Mouse (Mus musculus): Measurements from ENCODE around the gene S100a3. TPM values are rescaled to one million over a fixed set of nuclear protein-coding genes. Genes with fewer than 3 reads are reported as not detected.

Gene S100a3
- polyA plus RNA-seq, 1 experiment from 2014 or later = 0.31 TPM

DNA sequence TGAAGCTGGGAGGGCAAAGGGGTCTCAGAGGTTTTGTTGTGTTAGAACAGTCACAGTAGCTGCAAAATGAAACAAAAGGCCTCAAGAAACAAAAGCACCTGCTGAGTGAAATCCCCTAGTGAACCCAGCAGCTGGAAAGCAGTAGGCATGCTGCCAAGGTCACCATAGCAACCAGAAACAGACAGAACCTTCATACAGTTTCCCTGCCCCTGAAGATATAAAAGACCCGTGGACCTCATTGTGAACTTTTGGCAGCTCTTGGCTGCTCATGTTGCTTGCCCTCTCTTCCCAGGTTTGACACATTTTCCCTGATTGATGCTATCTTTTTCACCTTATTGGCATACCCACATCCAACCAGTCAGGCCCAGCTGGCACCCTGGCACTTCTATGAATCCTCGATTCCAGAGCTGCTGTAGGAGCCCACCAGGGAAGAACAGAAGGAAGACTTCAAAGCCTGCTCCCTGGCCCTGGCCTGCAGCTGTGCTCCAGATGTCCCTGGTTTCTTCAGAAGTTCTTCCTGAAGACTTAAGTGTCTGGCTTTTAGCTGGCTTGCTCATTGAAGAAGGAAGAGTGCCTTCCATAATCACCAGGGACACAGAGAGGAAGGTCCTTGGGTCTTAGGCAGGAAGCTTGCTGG lies 63.2 kb downstream of the S100a3 start:
- ATAC-seq (ENCODE audit: low read depth) = peak; percentile 66
- 10% methylated on average over 2 of the region's 2 CpGs for WGBS
- Histone ChIP-seq H3K27ac (ENCODE audit: low read depth, low read length) (no peak overlapping the region), H3K27me3 (ENCODE audit: control insufficient read depth, insufficient read depth, low read length) (no peaks in the 10 kb centered on the region), H3K9ac (replicated peaks; ENCODE audit: low read depth, low read length) (no peak overlapping the region), H3K4me1 (ENCODE audit: control insufficient read depth, insufficient read depth, low read length) (peaks cover 8% of the 10 kb centered on the region; the same call in 1 of the 2 replicates), H3K4me3 (ENCODE audit: low read depth, low read length) (no peak overlapping the region), H3K9me3 (ENCODE audit: control insufficient read depth, low read length) (no peaks in the 10 kb centered on the region), H3K4me2 (ENCODE audit: low read depth, low read length) (no peak overlapping the region), H3K36me3 (ENCODE audit: control insufficient read depth, insufficient read depth, low read length) (no peaks in the 10 kb centered on the region)

DNA sequence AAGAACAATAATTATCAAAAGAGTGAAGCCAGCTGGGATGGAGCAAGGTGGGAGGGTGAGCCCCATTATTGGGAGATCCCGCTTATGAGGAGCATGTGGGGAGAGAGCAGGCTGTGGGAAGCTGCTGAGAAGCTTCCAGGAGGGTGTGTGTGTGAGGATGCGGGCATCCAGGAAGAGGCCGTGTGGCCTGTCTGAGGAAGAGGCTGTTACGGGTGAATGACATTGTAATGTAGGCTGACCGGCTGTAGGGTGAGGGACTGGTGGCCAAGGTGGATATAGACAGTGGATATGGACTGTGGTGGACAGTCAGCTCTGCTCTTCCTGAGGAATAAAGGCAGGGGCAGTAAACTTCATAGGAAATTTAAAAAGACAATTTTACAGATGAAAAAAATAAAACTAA lies 65.1 kb downstream of the S100a3 start:
- Histone ChIP-seq H3K9ac (replicated peaks; ENCODE audit: low read depth, low read length) (no peak overlapping the region), H3K36me3 (ENCODE audit: control insufficient read depth, insufficient read depth, low read length) (no peaks in the 10 kb centered on the region), H3K4me1 (ENCODE audit: control insufficient read depth, insufficient read depth, low read length) (peaks cover 8% of the 10 kb centered on the region; the same call in 1 of the 2 replicates), H3K27ac (ENCODE audit: low read depth, low read length) (no peak overlapping the region), H3K9me3 (ENCODE audit: control insufficient read depth, low read length) (no peaks in the 10 kb centered on the region), H3K27me3 (ENCODE audit: control insufficient read depth, insufficient read depth, low read length) (no peaks in the 10 kb centered on the region), H3K4me3 (ENCODE audit: low read depth, low read length) (no peak overlapping the region), H3K4me2 (ENCODE audit: low read depth, low read length) (no peak overlapping the region)
- ATAC-seq (ENCODE audit: low read depth) = no peak
- 77% methylated on average over 5 of the region's 5 CpGs for WGBS

DNA sequence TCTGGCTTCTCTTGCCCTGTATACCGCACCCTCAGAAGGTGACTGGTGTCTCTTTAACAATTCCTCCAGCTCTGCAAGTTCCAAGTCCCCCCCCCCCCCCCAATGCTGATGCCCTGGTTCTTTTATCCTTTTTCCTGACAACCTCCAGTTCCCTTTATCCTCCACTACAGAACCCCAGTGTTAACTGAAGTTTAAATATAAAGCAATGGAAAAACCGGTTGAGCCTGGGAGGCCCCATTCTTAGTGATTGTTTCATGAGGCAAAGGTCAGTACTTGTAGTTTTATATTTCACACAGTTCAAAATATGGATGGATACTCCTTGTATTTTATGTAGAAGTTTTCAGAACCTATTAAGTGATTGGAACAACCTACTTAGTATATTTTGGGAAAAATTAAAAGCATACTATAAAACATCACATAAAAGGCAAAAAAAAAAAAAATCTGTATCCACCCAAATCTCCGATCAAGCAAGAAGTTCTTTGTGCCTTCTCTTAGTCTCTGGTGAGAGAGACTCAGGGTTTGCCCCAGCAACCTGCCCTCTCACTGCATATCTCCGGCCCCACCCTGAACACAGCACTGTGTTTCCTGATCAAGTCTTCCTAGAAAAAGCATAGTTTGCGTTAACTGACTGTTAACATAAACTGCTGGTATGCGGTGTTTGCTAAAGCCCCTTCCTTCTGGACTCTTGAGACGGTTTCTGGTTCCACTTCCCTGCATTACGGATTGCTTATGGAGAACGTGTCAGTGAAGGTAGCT lies 66.1 kb downstream of the S100a3 start:
- Histone ChIP-seq H3K4me3 (ENCODE audit: low read depth, low read length) (no peak overlapping the region), H3K27ac (ENCODE audit: low read depth, low read length) (no peak overlapping the region), H3K9me3 (ENCODE audit: control insufficient read depth, low read length) (no peaks in the 10 kb centered on the region), H3K36me3 (ENCODE audit: control insufficient read depth, insufficient read depth, low read length) (no peaks in the 10 kb centered on the region), H3K4me2 (ENCODE audit: low read depth, low read length) (no peak overlapping the region), H3K27me3 (ENCODE audit: control insufficient read depth, insufficient read depth, low read length) (no peaks in the 10 kb centered on the region), H3K9ac (replicated peaks; ENCODE audit: low read depth, low read length) (no peak overlapping the region), H3K4me1 (ENCODE audit: control insufficient read depth, insufficient read depth, low read length) (peaks cover 8% of the 10 kb centered on the region; the same call in 1 of the 2 replicates)
- no peak for ATAC-seq (ENCODE audit: low read depth)
- WGBS = 88% methylated on average over 9 of the region's 9 CpGs

DNA sequence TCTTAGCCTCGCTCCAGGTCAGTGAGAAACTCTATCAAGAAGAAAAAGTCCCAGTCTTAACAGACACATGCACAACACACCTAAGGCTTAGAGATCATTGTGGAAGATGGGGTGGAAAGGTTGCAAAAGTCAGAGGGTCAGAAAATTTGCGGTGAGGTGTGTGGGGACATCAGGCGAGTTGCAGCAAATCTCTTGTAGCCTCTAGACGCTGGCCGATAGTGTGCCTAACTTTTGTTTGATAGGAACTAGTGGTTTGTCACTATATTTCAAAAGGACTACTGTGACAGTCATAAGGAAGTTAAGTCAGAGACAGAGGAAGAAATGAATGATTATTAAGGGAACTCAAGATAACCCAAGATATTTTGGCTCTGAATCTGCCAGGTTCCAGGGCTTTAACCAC lies 67.0 kb downstream of the S100a3 start:
- 95% methylated on average over 5 of the region's 5 CpGs for WGBS
- Histone ChIP-seq H3K4me1 (ENCODE audit: control insufficient read depth, insufficient read depth, low read length) (peaks cover 8% of the 10 kb centered on the region; the same call in 1 of the 2 replicates), H3K9ac (replicated peaks; ENCODE audit: low read depth, low read length) (no peak overlapping the region), H3K4me2 (ENCODE audit: low read depth, low read length) (no peak overlapping the region), H3K4me3 (ENCODE audit: low read depth, low read length) (no peak overlapping the region), H3K27me3 (ENCODE audit: control insufficient read depth, insufficient read depth, low read length) (no peaks in the 10 kb centered on the region), H3K36me3 (ENCODE audit: control insufficient read depth, insufficient read depth, low read length) (no peaks in the 10 kb centered on the region), H3K27ac (ENCODE audit: low read depth, low read length) (no peak overlapping the region), H3K9me3 (ENCODE audit: control insufficient read depth, low read length) (no peaks in the 10 kb centered on the region)
- ATAC-seq (ENCODE audit: low read depth) = no peak

DNA sequence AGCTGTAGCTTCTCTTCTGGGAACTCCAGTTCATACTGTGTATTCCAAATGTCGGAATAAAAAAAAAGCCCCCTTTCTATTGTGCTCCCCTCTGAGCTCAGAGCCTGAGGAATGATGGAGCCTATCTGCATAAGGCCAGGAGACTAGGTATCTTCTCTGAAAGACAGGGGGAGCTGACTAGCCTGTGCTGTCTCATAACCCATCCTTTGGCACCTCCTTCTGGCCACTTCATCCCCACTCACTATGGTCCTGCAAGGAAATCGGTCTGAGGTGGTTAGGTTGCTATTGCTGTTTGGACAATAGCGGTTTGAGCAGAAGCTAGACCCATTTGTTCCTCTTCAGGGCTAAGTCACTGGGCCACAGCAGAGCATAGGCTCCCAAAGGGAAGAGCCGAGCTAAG lies 67.4 kb downstream of the S100a3 start:
- no peak overlapping the region for H3K27ac ChIP-seq (ENCODE audit: low read depth, low read length)
- no peaks in the 10 kb centered on the region for H3K9me3 ChIP-seq (ENCODE audit: control insufficient read depth, low read length)
- H3K4me1 ChIP-seq (ENCODE audit: control insufficient read depth, insufficient read depth, low read length) = peaks cover 8% of the 10 kb centered on the region; the same call in 1 of the 2 replicates
- no peaks in the 10 kb centered on the region for H3K27me3 ChIP-seq (ENCODE audit: control insufficient read depth, insufficient read depth, low read length)
- H3K4me2 ChIP-seq (ENCODE audit: low read depth, low read length) = no peak overlapping the region
- ATAC-seq (ENCODE audit: low read depth) = no peak
- no peak overlapping the region for H3K4me3 ChIP-seq (ENCODE audit: low read depth, low read length)
- H3K9ac ChIP-seq (replicated peaks; ENCODE audit: low read depth, low read length) = no peak overlapping the region
- no peaks in the 10 kb centered on the region for H3K36me3 ChIP-seq (ENCODE audit: control insufficient read depth, insufficient read depth, low read length)
- WGBS = 62% methylated on average over 4 of the region's 4 CpGs

DNA sequence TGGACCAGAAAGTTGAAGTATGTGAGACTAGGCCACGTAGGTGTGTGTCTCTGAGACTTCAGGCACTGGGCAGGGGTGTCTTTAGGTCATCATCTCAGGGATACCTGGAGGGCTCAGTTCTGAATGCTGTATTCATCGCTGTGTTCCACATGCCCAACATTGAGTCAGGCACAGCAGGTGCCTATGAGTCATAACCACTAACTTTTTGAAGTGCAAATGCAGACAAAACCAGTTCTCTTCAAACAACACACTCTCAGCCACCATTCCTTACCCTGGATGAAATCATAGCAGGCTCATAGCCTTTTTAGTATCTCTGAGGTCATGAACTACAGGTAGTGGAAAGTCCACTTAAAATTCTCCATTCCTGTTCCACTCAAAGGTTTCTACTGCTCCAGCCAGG lies 68.9 kb downstream of the S100a3 start:
- no peak for ATAC-seq (ENCODE audit: low read depth)
- no peaks in the 10 kb centered on the region for H3K9me3 ChIP-seq (ENCODE audit: control insufficient read depth, low read length)
- WGBS = 75% methylated on average over 2 of the region's 2 CpGs
- no peak overlapping the region for H3K9ac ChIP-seq (replicated peaks; ENCODE audit: low read depth, low read length)
- H3K27me3 ChIP-seq (ENCODE audit: control insufficient read depth, insufficient read depth, low read length) = no peaks in the 10 kb centered on the region
- no peak overlapping the region for H3K27ac ChIP-seq (ENCODE audit: low read depth, low read length)
- no peak overlapping the region for H3K4me2 ChIP-seq (ENCODE audit: low read depth, low read length)
- no peak overlapping the region for H3K4me3 ChIP-seq (ENCODE audit: low read depth, low read length)
- H3K36me3 ChIP-seq (ENCODE audit: control insufficient read depth, insufficient read depth, low read length) = no peaks in the 10 kb centered on the region
- peaks cover under 1% of the 10 kb centered on the region; the same call in 1 of the 2 replicates for H3K4me1 ChIP-seq (ENCODE audit: control insufficient read depth, insufficient read depth, low read length)

DNA sequence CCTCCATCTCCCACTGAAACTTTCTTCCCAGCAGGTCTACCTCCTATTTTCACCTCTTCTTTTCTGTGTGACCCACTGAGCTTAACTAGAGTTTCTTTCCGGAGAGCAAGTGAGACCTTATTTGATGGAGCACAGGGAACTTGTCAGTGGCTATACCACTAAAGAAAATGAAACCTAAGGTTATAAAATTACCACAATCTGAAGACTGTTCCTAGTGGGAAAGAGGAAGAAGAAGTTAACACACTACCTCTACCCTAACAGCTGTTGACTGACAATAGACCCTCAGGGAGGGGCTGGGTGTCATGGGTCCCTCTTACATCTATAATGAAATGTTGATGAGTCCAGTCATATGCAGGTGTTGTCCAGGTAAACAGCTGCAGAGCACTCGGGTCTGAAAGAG lies 71.6 kb downstream of the S100a3 start:
- Histone ChIP-seq H3K36me3 (ENCODE audit: control insufficient read depth, insufficient read depth, low read length) (no peaks in the 10 kb centered on the region), H3K27me3 (ENCODE audit: control insufficient read depth, insufficient read depth, low read length) (no peaks in the 10 kb centered on the region), H3K9me3 (ENCODE audit: control insufficient read depth, low read length) (no peaks in the 10 kb centered on the region), H3K4me1 (ENCODE audit: control insufficient read depth, insufficient read depth, low read length) (no peaks in the 10 kb centered on the region), H3K9ac (replicated peaks; ENCODE audit: low read depth, low read length) (no peak overlapping the region), H3K4me2 (ENCODE audit: low read depth, low read length) (no peak overlapping the region), H3K27ac (ENCODE audit: low read depth, low read length) (no peak overlapping the region), H3K4me3 (ENCODE audit: low read depth, low read length) (no peak overlapping the region)
- ATAC-seq (ENCODE audit: low read depth) = no peak
- 90% methylated on average over 2 of the region's 2 CpGs for WGBS

DNA sequence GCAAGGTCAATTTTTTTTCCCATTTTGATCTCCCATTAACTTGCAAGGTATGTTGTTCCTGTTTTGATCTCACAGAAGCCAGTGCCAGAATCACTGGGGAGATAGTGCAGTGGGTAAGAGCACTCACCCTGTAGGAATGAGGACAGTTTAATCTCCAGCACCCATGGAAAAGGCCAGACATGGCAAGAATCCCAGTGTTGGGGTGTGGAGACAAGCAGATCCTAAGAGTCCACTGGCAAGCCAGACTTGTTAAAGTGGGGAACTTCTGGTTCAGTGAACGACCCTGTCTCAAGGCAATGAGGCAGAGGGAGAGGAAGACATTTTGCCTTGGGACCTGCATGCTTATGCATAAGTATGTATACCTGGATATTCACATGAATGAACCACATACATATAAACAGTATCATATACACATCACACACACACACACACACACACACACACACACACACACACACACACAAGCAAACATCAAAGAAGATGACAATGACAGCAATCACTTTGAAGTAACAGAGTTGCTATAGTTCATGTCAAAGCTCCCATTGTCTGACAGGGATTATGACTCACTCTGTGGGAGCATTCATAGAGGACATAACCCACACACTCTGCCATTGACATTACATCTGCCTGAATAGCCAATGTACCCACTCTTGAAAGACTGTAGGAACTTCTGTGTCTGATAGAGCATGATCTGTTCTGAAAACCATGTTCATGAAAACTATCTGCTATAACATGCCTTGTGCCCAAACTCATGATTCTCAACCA lies 78.3 kb downstream of the S100a3 start:
- no peak overlapping the region for H3K27ac ChIP-seq (ENCODE audit: low read depth, low read length)
- H3K9me3 ChIP-seq (ENCODE audit: control insufficient read depth, low read length) = no peaks in the 10 kb centered on the region
- H3K4me2 ChIP-seq (ENCODE audit: low read depth, low read length) = no peak overlapping the region
- H3K27me3 ChIP-seq (ENCODE audit: control insufficient read depth, insufficient read depth, low read length) = no peaks in the 10 kb centered on the region
- H3K9ac ChIP-seq (replicated peaks; ENCODE audit: low read depth, low read length) = no peak overlapping the region
- no peak overlapping the region for H3K4me3 ChIP-seq (ENCODE audit: low read depth, low read length)
- 88% methylated on average over 1 of the region's 1 CpGs for WGBS
- ATAC-seq (ENCODE audit: low read depth) = no peak
- no peaks in the 10 kb centered on the region for H3K36me3 ChIP-seq (ENCODE audit: control insufficient read depth, insufficient read depth, low read length)
- no peaks in the 10 kb centered on the region for H3K4me1 ChIP-seq (ENCODE audit: control insufficient read depth, insufficient read depth, low read length)

Measured in neural tube, embryonic 14.5 days (tissue).